Mouse (Mus musculus) liver, adult (tissue): ENCODE data around the gene Wwp2.

Experiments used
- GATA4 ChIP-seq: IDR thresholded peaks from 2 replicates; pipeline ENCODE4 v1.6.1; 2014; ENCODE audit warnings: mild to moderate bottlenecking, low read length; ENCODE audit not compliant: insufficient replicate concordance

Gene Wwp2

DNA sequence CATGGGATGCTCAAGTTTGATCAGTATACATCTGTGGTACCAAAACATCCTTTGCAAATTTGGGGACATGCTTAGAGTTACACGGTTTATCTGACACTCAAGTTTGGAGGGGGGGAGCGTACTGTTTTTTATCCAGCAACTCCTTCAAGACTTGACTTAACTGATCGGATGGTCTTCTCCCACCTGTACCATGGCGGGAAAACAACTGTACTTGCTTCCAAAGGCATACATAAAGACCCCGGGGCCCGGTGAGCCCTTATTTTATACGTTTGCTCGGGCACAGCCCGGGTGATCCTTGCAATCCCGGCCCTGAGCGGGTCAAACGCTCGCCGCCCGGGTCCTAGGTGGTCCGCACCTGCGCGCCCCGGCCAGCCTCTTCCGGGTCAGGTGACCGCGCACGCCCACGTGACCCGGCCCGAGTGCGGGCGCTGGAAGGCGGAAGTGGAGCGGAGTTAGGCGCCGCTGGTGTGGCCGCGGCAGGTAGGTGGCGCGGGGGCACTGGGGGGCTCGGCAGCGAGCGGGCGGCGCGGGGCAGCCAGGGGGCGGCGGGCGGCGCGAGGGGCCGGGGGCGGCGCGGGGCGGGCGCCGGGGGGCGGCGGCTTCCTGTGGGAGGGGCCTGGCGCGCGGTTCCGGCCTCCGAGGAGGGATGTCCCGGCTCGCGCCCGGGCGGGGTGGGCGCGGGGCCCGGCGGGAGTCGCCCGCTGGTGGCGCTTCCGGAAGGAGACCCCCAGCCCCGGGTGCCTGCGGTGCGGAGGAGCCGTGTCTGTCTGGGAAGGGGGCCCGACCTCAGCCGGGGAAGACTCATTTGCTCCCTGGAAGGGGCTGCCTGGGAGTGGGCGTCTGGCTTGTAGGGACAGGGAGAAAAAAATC, at the start of gene Wwp2:
TSS of gene Wwp2 (plus strand) at position 404 of the 870 bp plus-strand sequence.
- no peak for TF ChIP-seq GATA4

DNA sequence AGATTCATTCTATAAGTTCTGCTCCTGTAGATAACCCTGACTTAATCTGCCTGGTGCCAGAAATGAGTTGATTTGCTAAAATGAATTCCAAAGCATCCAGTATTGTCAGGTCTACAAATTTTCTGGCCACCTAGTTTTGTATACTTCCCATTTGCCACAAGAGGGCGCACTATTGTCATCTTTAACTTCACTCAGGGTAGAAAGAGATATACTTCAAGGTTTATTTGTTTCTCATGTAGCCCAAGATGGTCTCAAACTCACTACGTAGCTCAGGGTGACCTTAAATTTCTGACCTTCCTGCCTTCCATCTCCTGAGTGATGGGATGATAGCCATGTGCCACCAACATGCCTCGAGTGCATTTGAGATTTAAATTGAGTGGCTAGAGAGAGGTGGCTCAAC, 49.5 kb upstream of the Wwp2 start:
- TF ChIP-seq GATA4: no peak

DNA sequence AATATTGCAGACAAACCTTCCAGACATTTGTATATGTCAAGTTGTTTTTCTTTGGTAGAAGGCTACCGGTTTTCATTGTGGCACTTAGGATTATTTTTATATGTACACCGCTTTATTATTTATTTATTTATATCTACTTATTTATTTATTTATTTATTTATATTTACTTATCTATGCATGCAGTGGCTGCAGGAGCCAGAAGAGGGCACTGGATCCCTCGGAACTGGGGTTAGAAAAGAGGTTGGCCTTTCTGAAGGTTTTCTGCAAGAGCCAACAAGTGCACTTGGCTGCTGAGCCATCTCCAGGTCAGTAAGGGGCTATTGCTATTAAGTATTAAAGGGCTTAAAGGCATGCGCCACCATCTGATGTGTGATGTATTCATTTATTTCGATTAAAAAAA, 48.3 kb upstream of the Wwp2 start:
- TF ChIP-seq GATA4: no peak

DNA sequence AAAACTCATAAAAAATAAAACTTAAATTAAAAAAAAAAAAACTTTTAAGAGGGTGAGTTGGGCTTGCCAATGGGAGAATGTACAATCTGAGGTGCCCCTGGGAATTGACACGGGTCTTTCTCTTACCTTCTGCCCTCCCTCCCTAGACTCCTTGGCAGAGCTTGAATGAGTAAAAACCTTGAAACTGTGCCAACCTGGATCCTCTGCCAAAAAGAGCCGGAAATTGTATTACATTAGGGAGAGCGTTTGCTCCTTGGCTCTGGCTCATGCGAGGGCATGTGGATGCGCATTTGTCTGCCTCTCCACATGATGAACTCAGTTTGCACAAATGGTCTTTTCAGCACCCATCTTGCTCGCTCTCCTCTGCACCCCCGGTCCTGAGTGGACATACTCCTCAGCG, 46.6 kb upstream of the Wwp2 start:
- no peak for TF ChIP-seq GATA4

DNA sequence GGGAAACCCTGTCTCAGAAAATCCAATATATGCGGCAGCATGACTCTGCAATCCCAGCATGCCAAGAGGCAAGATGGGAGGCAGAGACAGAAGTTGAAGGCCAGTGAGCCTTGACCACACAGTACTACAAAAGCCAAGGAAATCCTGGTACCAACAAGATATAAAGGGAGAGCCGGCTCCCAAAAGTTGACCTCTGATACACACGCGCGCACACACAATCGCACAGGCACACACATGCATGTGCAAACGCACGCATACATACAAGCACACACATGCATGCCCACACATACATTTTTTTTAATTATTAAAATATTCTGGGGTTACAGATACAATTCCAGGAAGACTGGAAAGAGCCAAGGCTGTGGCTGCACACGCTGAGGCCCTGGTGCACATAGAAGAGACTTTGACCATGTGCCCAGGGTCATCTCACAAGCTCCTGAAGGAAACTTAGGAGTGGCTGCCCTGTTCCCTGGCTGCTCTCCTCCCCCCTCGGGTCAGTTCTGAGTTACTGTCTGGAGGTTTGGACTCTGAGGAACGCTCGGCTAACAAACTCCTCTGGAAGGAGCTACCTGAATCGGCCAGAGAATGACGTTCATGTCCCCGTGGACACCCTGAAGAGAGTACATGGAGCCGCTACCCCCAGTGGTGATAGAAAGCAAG, 45.6 kb upstream of the Wwp2 start:
- TF ChIP-seq GATA4: no peak

DNA sequence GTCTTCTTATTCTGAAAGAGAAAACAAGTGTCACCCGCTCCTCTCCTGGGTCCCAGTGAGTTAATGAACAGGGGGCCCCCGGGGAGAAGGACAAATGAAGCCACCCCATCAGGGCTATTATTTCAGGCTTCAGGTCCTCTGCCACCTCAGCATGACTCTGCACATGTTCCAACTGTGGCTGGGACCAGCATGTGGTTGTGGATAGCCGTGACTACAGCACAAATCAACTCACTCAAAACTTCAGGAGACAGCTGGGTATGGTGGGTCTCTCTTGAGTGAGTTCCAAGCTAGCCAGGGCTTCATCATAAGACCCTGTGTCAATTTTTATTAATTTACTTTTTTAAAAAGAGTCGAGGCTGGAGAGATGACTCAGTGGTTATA, 45.0 kb upstream of the Wwp2 start:
- TF ChIP-seq GATA4: no peak

DNA sequence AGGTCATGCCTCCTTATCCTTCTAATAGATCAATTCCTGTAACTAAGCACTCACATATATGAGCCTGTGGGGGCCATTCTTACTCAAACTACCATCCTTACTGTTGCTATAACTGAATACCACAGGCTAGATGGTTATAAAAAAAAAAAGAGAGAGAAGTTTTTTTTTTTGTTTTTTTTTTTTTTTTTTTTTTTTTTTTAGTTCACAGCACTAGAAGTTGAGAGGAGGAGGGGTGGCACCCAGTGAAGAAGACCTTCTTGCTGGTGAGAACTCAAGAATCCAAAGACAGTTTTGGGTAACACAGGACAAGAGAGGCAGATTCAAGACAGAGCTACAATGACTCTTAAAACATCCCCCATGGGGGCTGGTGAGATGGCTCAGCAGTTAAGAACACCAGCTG, 40.8 kb upstream of the Wwp2 start:
- no peak for TF ChIP-seq GATA4

DNA sequence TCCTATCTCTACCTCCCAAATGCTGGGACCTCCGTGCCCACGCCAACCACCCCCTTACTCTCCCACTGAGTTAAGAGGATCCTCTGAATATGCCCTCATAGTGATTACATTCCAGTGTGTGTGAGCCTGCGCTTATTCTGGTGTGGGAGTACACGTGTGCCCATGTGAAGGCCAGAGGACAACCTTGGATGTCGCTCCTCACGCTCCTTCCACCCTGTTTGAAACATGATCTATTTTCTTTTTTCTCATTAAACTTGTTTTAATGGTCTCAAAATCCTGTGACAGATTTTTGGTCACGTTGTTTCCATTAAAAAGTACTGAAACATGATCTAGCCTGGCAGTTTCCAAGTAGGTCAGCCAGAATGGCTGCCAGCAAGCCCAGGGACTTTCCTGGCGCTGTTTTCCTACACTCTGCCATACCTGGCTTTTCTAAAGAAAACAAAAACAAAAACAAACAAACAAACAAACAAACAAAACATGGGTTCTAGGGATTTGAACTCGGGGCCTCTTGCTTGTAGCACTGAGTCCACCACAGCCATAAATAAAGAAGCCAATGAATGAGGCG, 40.0 kb upstream of the Wwp2 start:
- TF ChIP-seq GATA4: no peak

DNA sequence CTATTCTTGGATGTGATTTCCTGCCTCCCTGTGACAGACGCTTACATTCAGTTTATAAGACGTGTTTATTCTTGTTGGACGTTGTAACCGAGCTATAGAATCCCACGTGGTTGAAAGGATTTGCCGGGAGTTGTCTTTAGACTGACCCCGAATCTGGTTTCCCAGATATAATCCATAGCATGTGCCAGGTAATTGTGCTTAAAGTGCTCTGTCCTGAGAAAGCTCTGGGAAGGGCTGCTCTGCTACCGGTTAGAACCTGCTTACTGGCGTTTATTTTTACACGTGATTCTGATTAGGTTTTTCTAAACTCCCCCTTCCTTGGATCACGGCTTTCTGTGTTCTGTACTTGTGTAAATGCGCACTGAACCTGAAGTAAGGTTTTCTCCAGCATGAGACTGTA, 38.5 kb upstream of the Wwp2 start:
- TF ChIP-seq GATA4: no peak

DNA sequence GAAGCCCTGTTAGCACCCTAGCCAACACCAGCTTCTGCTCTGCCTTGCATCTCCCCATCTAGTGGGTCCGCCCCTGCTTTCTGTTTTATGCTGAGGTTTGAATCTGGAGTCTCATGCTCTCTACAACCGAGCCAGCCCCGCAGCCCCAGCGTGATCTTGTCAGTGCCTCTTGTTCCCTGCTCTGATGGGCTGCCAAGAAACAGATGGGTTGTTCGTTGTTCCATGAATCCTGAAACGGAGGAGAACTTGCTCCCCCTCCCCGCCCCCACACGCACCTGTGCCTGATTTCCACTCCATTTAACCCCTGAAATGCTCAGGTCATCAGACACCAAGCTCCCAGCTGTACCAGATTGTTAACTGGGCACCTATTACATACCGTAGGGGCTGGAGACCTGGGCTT, 36.7 kb upstream of the Wwp2 start:
- TF ChIP-seq GATA4: no peak

DNA sequence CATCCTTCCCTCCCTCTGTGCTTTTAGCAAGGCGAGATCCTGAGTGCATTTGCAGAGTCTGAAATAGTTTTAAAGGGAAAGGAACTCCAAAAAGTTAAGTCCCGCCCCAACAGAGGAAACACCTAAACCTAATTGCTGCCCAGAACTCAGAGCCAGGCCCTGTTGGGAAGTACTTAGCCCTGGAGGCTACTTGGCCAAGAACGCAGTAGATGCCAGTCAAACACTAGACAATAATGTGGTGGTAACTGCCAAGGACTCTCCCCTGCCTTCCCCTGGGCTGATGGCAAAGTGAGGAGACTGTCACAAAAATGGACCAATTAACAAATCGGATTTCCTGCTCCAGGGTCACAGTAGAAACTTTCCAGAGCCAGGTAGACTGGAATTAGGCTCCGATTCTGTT, 34.3 kb upstream of the Wwp2 start:
- TF ChIP-seq GATA4: no peak

DNA sequence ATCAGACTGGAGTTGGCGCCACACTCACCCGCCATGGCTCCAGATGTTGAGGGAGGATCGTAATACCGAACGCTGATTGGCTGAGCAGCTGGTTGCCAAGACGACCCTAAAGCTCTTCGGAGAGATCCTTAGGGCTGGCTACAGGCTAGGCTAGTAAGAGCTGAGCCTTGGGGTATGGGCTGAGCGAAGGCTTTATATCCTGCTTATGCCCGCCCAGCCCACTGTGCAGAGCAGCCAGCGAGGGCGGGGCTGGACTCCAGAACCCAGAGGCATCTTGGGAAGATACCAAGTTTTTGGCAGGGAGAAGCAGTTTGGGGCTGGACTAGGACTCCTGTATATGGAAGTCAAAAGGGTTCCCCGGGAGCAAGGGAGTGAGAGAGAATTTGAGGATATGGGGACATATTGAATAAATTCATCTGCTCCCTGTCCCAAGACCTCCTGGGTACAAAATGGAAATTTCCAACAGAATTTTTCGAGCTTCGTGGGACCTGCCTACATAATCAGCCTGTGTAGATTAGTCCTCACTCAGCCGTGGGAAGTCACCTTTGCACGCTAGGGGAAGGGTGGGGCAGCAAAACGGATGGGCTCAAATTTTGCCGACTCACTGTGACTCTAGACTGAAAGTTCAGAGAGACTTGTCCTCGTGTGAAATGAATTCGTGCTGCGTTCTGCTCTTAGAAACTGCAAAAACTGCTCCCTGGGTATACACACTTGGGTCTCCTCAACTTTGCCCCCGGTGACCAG, 33.0 kb upstream of the Wwp2 start, which contains the start of gene Nqo1:
TSS of gene Nqo1 (minus strand) at position 169 of the 744 bp plus-strand sequence.
- TF ChIP-seq GATA4: no peak; the same call in 1 of the 2 replicates

DNA sequence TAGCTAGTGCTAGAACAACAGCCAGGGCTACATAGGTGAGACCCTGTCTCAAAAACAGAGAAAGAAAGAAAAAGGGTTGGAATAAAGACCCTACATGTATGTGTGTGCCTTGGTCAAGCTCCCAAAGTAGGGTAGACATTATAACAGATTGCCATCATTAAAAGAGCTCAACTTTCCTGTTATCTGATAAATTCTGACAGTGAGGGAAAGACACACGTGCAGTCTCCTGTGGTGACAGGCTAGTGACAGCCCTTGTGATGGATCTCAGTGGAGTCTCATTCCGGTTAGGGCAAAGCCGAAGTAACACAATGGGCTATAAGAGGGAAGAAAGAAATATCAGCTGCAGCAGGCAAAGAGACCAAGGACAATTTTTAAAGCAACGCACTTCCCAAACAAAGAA, 32.1 kb upstream of the Wwp2 start:
- no peak for TF ChIP-seq GATA4

DNA sequence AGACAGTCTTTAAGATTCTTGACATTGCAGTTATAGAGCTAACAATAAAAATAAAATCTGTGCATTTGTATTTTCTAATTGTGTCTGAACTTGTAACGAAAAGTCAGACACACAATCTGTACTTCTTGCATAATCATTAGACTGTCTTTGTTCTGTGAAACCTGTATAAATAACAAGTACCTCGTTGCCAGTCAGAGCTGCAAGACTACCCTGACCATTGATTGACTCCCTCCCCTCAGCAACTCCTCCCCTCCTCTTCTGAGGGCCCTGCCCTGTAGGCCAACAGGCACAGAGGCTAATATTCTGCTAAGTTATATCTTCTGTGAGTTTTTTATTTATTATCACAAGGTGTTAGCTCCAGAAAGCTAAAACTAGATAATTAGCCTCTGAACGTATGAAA, 30.2 kb upstream of the Wwp2 start:
- no peak for TF ChIP-seq GATA4

DNA sequence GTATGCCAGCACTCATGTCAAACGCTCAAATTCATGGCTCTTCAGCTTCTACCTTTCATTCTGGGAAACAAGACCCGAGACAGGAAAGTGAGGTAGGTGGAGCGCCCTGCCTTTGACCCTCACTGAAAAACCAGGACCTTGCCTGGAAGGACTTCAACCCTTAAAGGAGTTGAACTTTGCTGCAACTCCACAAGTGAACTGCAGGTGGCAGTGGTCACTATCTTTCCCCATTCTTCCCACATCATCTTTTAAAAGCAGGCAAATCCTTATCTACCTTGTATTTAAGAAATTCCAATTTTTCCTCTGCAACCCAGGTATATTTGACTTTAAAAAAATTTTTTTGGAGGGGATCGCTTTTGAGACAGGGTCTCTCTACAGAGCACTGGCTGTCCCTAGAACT, 24.8 kb upstream of the Wwp2 start:
- no peak for TF ChIP-seq GATA4
